Mouse (Mus musculus) lung, postnatal 0 days (tissue): Measurements from ENCODE around the gene Gm43738.

Source experiments
- CTCF ChIP-seq: IDR thresholded peaks from 2 replicates; pipeline ENCODE4 v1.5.1; 2016; ENCODE audit warnings: antibody characterized with exemption, mild to moderate bottlenecking
- EP300 ChIP-seq: IDR thresholded peaks from 2 replicates; pipeline ENCODE4 v1.6.1; 2016; ENCODE audit warnings: antibody characterized with exemption, mild to moderate bottlenecking, control low read depth

- TF ChIP-seq EP300 (no peak), CTCF (no peak)
Measured at GRCm38 (mm10) chr3:89102495-89103290, 1.8 kb upstream of the Gm43738 start.
